Mouse (Mus musculus): ENCODE results near the gene H1f0.

- TF ChIP-seq GATA1 (IDR thresholded peaks at IDR 0.05; ENCODE audit: low read length) (no peak), TAL1 (IDR thresholded peaks at IDR 0.05; ENCODE audit: low read length) (no peak)
Measured at GRCm38 (mm10) chr15:79071117-79072039, 43.1 kb downstream of the H1f0 start.

Measured in erythroblast, embryonic 14.5 days (primary cell).